Mouse (Mus musculus) hindbrain, embryonic 12.5 days (tissue): ENCODE data around the gene Nde1. TPM values are rescaled to one million over a fixed set of nuclear protein-coding genes. Genes with fewer than 3 reads are reported as not detected.

Experiments used
- ATAC-seq: fragments of 200-750 bp; cut with Nextera tagmentation; 2 replicates; pipeline ENCODE4 v1.8.0; 2017; ENCODE audit warnings: moderate TSS enrichment; ENCODE audit not compliant: low FRiP score
- H3K27ac ChIP-seq: fragments of 300-500 bp; sonication (generic); 2 replicates; pipeline ENCODE4 v1.5.1; 2016; ENCODE audit warnings: mild to moderate bottlenecking
- H3K27me3 ChIP-seq: fragments of 300-500 bp; sonication (generic); 2 replicates; pipeline ENCODE4 v1.6.1; 2016; ENCODE audit warnings: mild to moderate bottlenecking
- H3K36me3 ChIP-seq: fragments of 300-500 bp; sonication (generic); 2 replicates; pipeline ENCODE4 v1.6.1; 2016; ENCODE audit warnings: mild to moderate bottlenecking
- H3K4me1 ChIP-seq: fragments of 300-500 bp; sonication (generic); 2 replicates; pipeline ENCODE4 v1.6.1; 2016
- H3K4me2 ChIP-seq: fragments of 300-500 bp; sonication (generic); replicated peaks from 2 replicates; pipeline ENCODE4 v1.6.1; 2016; ENCODE audit warnings: mild to moderate bottlenecking
- H3K4me3 ChIP-seq: fragments of 300-500 bp; sonication (generic); 2 replicates; pipeline ENCODE4 v1.5.1; 2016; ENCODE audit warnings: mild to moderate bottlenecking
- H3K9ac ChIP-seq: fragments of 300-500 bp; sonication (generic); 2 replicates; pipeline ENCODE4 v1.6.1; 2016; ENCODE audit warnings: mild to moderate bottlenecking, moderate library complexity
- H3K9me3 ChIP-seq: fragments of 300-500 bp; sonication (generic); replicated peaks from 2 replicates; pipeline ENCODE4 v1.6.1; 2016; ENCODE audit warnings: mild to moderate bottlenecking
- WGBS: fragments of 180-500 bp; shearing (Covaris S2); methylation state at CpG from one replicate; pipeline ENCODE4 v1.1.7; 2016; 5-methylcytosine and 5-hydroxymethylcytosine counted together
- polyA plus RNA-seq: library from polyadenylated mRNA; unstranded; fragments of >200 nt; fragmentation: Nextera tagmentation; extraction: Ambion mirVana; gene quantifications from 2 replicates; pipeline ENCODE4 v1.2.1, GENCODE M21; 2016

Nde1 gene
- polyA plus RNA-seq, result 96.3 and 102 TPM in 2 replicates

DNA sequence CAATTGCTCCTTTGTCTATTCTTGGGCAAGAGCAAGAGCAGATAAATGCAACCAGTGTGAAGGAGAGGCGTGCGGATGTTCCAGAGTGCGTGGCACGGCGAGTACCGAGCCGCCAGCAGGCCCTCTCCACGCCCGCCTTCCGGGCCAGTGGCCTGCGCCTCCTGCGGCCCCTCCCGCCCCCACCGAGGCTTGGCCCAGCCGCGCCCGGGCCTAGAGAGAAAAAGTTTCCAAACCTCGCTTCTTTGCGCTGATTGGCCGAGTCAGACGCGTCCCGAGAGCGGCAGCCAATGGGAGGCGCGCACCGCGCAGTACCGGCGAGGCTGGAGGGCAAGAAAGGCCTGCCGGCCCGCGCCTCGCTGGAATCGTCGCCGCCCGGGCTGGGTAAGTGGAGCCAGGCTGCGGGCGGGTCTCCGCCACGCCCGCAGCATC, at the start of gene Nde1, which contains the start of gene Marf1:
Gene Nde1 (plus strand): TSS at position 288 of the 429 bp plus-strand sequence.
Gene Marf1 (minus strand): TSS at position 364 of the 429 bp plus-strand sequence.
- Histone ChIP-seq H3K4me1 (peaks cover 33% of the 10 kb centered on the region), H3K27ac (peak within 1 kb of the TSS; percentile 84), H3K27me3 (no peaks in the 10 kb centered on the region), H3K36me3 (no peaks in the 10 kb centered on the region; the same call in 1 of the 2 replicates), H3K4me3 (peak within 1 kb of the TSS; percentile 66), H3K4me2 (peak within 1 kb of the TSS; percentile 67), H3K9me3 (no peaks in the 10 kb centered on the region), H3K9ac (peak within 1 kb of the TSS; percentile 81)
- WGBS, result 0% methylated on average over 39 of the region's 43 CpGs
- peak; percentile 84 for ATAC-seq

DNA sequence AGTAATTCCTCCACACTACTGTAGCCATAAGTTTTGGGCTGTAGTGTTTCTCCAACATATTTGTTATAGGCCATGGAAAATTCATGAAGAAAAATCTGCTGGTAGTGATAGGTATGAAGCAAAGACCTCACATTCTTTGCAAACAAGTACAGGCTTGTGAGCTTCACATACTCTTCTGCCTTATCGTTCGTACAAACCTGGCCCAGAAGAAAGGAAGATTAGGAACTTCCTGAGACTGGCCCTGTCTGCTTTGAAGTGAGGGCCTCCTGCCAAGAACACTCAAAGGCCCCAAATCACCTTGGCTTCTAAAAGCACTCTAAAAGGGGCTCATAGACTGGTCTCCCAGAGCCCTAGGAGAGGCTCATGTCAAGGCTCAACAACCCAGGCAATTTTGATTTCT, 45.8 kb upstream of the Nde1 start:
- Histone ChIP-seq H3K9me3 (no peaks in the 10 kb centered on the region), H3K4me3 (no peak overlapping the region), H3K4me2 (no peak overlapping the region), H3K27ac (no peak overlapping the region), H3K27me3 (no peaks in the 10 kb centered on the region), H3K36me3 (peaks cover 68% of the 10 kb centered on the region), H3K4me1 (no peaks in the 10 kb centered on the region), H3K9ac (no peak overlapping the region)
- no peak for ATAC-seq
- WGBS, result 93% methylated on average over 2 of the region's 2 CpGs

DNA sequence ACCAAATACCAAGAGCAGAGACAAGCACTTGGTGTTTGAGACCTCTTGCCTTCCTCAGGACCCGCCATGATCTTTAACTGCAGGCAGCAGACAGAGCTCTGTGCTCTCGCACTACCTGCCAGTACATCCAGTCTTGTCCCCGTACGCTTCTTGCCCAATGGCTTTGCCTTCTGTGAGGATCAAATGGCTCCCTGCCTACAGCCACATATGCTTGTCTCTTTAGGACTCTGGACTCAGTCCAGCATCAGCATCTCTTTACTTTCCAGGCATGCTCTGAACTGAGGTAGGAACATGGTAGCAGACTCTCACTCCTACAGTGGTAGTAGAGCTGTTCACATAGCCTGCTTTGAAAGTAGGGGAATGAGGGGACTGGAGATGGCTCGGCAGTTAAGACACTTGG, 42.1 kb upstream of the Nde1 start:
- 96% methylated on average over 5 of the region's 5 CpGs for WGBS
- no peak overlapping the region for H3K4me2 ChIP-seq
- no peaks in the 10 kb centered on the region for H3K4me1 ChIP-seq
- ATAC-seq, result no peak
- H3K4me3 ChIP-seq, result no peak overlapping the region
- no peaks in the 10 kb centered on the region for H3K27me3 ChIP-seq
- peaks cover 73% of the 10 kb centered on the region for H3K36me3 ChIP-seq
- H3K9ac ChIP-seq, result no peak overlapping the region
- no peaks in the 10 kb centered on the region for H3K9me3 ChIP-seq
- no peak overlapping the region for H3K27ac ChIP-seq

DNA sequence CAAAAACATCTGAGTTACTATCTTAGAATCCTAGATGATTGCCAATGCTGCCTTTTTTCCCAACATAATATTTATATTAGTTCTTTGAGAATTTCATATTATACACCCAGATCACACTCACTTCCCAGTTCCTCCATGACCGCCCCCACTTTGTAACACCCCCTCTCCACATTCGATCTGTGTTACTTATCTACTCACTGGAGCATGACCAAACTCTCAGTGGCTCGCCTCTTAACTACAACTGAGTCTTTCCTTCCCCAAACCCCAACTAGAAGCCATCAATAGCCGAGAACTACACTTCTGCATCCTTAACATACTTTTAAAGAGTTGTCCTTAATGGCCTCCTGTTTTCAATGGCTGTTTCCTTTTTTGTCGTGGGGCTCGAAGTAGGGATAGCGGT, 41.5 kb upstream of the Nde1 start:
- Histone ChIP-seq H3K9me3 (no peaks in the 10 kb centered on the region), H3K27ac (no peak overlapping the region), H3K4me3 (no peak overlapping the region), H3K27me3 (no peaks in the 10 kb centered on the region), H3K4me2 (no peak overlapping the region), H3K36me3 (peaks cover 73% of the 10 kb centered on the region), H3K9ac (no peak overlapping the region), H3K4me1 (no peaks in the 10 kb centered on the region)
- WGBS, result 95% methylated on average over 7 of the region's 7 CpGs
- no peak for ATAC-seq

DNA sequence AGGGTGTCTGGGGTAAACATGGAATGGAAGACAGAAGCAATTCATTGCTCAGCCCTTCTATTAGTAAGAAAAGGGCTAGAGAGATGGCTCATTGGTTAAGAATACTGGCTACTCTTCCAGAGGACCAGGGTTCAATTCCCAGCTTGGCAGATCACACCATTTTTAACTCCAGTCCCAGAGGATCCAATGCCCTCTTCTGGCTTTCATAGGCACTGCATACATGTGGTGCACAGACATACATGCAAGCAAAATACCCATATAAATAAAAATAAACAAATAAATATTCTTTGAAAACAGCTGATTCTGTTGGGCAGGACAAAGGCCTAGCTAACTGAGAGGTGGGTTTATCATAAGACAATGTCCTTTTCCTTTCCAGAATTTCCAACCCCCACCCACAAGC, 40.5 kb upstream of the Nde1 start:
- H3K9me3 ChIP-seq, result no peaks in the 10 kb centered on the region
- H3K27ac ChIP-seq, result no peak overlapping the region
- no peak for ATAC-seq
- no peak overlapping the region for H3K9ac ChIP-seq
- H3K36me3 ChIP-seq, result peaks cover 75% of the 10 kb centered on the region
- no peaks in the 10 kb centered on the region for H3K4me1 ChIP-seq
- H3K27me3 ChIP-seq, result no peaks in the 10 kb centered on the region
- no peak overlapping the region for H3K4me3 ChIP-seq
- no peak overlapping the region for H3K4me2 ChIP-seq

DNA sequence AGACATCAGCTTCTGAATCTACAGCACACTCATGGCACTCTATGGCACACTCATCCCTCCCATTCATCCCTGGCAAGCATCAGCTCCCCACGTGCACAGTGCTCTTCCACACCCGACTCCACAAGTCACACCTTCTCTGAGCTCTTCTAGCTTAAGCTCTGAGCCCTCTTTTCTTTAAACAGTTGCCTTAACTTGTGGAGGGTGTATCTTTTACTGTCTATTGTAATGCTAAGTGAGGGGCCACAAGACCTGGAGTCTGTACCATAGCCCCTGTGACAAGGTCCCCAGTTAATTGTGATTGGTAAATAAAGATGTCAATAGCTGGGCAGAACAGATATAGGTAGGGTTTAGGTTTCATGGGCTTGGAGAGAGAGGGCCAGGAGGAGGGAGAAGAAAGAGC, 39.2 kb upstream of the Nde1 start:
- no peak overlapping the region for H3K4me3 ChIP-seq
- H3K4me1 ChIP-seq, result no peaks in the 10 kb centered on the region
- H3K27ac ChIP-seq, result no peak overlapping the region
- H3K36me3 ChIP-seq, result peaks cover 88% of the 10 kb centered on the region
- 84% methylated on average over 2 of the region's 2 CpGs for WGBS
- H3K27me3 ChIP-seq, result no peaks in the 10 kb centered on the region
- ATAC-seq, result no peak
- H3K9me3 ChIP-seq, result no peaks in the 10 kb centered on the region
- H3K9ac ChIP-seq, result no peak overlapping the region
- H3K4me2 ChIP-seq, result no peak overlapping the region

DNA sequence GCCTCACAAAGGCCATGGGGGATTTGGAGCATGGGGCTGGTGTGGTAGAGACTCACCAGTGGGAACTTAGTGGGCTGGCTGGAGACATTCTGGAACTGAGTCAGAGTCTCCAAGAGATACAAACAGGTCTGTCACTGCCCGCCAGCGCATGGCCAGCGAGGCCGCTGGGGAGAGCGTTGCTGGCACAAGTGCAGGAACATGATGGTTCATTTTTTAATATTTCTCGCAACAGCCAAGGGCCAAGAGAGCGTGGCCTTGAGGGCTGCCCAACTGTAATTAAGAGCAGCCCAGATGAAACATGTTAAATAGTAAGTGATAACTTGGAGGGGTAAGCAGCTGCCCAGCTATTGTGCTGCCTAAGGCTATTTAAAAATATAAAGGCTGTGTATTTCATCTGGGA, 38.4 kb upstream of the Nde1 start:
- no peaks in the 10 kb centered on the region for H3K27me3 ChIP-seq

DNA sequence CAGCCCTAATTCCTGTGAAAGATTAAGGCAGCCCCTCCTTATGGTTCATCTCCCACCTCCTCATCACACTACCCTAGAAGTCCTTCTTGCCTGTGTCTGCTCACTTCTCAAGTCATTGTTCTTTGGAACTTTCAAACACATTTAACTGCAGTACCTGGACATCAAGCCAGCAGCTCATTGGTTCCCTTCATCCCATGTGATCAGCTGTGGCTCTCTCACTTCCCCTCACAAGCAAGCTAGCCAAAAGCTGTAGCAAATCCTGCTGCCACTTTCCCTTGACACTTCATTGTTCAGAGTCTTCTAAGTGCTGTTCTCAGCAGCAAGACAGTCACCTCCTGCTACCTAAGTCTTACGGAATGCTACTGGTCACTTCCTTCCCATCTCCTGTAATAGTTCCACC, 37.8 kb upstream of the Nde1 start:
- Histone ChIP-seq H3K4me3 (no peak overlapping the region), H3K36me3 (peaks cover 96% of the 10 kb centered on the region), H3K4me2 (no peak overlapping the region), H3K27me3 (no peaks in the 10 kb centered on the region), H3K27ac (no peak overlapping the region), H3K9ac (no peak overlapping the region), H3K9me3 (no peaks in the 10 kb centered on the region), H3K4me1 (no peaks in the 10 kb centered on the region)
- ATAC-seq, result no peak
- WGBS, result 94% methylated on average over 1 of the region's 1 CpGs

More for the DNA sequence above, 38.4 kb upstream of the Nde1 start:
- H3K4me3 ChIP-seq, result no peak overlapping the region
- WGBS, result 100% methylated on average over 7 of the region's 7 CpGs
- ATAC-seq, result no peak
- H3K27ac ChIP-seq, result no peak overlapping the region
- no peak overlapping the region for H3K9ac ChIP-seq
- no peaks in the 10 kb centered on the region for H3K4me1 ChIP-seq
- H3K9me3 ChIP-seq, result no peaks in the 10 kb centered on the region
- no peak overlapping the region for H3K4me2 ChIP-seq
- peaks cover 96% of the 10 kb centered on the region for H3K36me3 ChIP-seq

DNA sequence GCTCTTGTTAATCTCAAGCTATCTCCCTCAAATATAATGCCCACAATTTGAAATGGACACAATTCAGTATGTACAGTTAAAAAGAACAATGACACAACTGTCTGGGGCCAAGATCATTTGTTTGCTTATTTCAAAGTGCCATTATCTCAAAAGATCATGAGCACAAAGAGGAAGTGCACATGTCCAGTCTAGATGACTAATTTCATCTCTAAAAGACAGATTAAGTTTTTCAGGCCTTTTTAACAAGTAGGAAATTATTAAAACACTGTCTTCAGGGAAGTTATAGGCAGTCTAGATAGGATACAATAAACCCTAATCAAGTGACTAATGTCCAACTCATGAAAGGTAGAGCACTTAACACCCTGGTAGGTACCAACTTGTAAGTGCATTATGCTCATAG, 34.1 kb upstream of the Nde1 start:
- Histone ChIP-seq H3K9me3 (no peaks in the 10 kb centered on the region), H3K4me1 (no peaks in the 10 kb centered on the region), H3K4me2 (no peak overlapping the region), H3K27me3 (no peaks in the 10 kb centered on the region), H3K27ac (no peak overlapping the region), H3K36me3 (peaks cover 94% of the 10 kb centered on the region), H3K4me3 (no peak overlapping the region), H3K9ac (no peak overlapping the region)
- ATAC-seq, result no peak

DNA sequence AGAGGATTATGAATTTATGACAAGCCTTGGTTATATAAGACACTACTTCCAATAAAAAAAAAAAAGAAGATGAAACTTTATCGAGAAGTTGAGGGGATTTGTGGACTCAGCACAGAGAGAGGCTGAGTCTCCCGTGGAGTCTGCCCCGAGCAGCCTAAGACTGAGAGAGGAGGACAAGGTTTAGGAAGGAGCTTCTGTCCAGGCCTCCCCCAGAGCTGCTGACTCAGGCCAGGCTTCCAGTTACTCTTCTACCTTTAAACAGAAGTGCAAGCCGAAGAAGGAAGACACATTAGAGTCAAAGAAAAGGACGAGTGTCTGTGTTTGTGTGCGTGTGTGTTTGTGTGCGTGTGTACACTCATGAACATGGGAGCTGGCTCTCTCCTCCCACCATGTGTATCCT, 32.3 kb upstream of the Nde1 start:
- Histone ChIP-seq H3K9ac (no peak overlapping the region), H3K36me3 (peaks cover 92% of the 10 kb centered on the region), H3K9me3 (no peaks in the 10 kb centered on the region), H3K4me2 (no peak overlapping the region), H3K27me3 (no peaks in the 10 kb centered on the region), H3K27ac (no peak overlapping the region), H3K4me3 (no peak overlapping the region), H3K4me1 (no peaks in the 10 kb centered on the region)
- no peak for ATAC-seq
- WGBS, result 95% methylated on average over 7 of the region's 7 CpGs

DNA sequence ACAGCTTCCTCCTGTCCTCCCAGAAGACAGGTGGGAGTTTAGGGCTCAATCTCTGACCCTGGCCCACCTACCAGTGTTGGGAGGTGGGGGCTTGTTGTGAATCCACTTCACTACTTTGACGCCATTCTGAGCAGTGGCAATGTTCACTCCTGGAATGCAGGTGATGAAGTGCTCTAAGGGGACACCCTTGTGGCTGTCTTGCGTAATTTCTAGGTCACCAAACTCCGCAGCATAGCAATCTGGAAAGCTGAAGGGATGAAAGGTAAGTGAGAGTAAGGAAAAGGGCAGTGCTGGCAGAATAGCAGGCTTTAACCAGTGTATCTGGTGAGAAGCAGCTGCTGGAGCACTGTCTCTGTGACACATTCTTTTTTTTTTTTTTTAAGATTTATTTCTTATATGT, 31.7 kb upstream of the Nde1 start:
- WGBS, result 87% methylated on average over 3 of the region's 3 CpGs
- Histone ChIP-seq H3K9ac (no peak overlapping the region), H3K27me3 (no peaks in the 10 kb centered on the region), H3K4me1 (no peaks in the 10 kb centered on the region), H3K9me3 (no peaks in the 10 kb centered on the region), H3K27ac (no peak overlapping the region), H3K4me2 (no peak overlapping the region), H3K36me3 (peaks cover 92% of the 10 kb centered on the region), H3K4me3 (no peak overlapping the region)
- ATAC-seq, result no peak

DNA sequence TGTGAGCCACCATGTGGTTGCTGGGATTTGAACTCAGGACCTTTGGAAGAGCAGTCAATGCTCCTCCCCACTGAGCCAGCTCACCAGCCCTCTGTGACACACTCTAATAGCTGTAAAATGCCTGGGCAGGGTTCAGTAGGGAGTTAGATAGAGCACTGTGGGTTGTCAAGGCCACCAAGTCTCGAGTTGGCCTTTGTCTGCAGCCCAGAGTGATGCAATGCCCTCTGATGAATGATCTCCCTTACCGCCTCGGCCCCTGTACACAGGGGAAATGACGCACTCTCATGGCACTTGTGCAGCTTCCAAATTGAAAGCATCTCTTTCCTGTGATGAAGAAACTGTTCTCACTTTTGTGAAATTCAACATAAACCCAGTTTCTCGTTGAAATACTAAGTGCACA, 31.2 kb upstream of the Nde1 start:
- WGBS, result 82% methylated on average over 5 of the region's 5 CpGs
- Histone ChIP-seq H3K27ac (no peak overlapping the region), H3K4me1 (no peaks in the 10 kb centered on the region), H3K36me3 (peaks cover 94% of the 10 kb centered on the region), H3K4me3 (no peak overlapping the region), H3K4me2 (no peak overlapping the region), H3K27me3 (no peaks in the 10 kb centered on the region), H3K9me3 (no peaks in the 10 kb centered on the region), H3K9ac (no peak overlapping the region)
- ATAC-seq, result no peak

DNA sequence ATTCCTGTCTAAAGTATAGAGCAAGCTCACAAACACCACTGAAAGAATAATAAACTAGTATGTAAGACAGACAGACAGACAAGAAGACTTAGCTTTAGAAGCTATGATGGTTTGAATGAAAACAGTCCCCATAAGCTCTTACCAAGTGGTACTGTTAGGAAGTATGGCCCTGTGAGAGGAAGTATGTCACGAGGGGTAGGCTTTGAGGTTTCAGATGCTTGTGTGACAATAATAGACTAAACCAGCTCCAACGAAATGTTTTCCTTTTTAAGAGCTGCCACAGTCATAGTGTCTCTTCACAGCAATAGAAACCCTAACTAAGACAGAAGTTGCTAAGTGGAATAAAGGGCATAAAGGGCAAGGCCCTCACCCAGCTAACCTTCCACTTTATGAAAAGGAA, 28.1 kb upstream of the Nde1 start:
- no peak overlapping the region for H3K4me3 ChIP-seq
- 92% methylated on average over 2 of the region's 2 CpGs for WGBS
- no peak overlapping the region for H3K4me2 ChIP-seq
- no peak overlapping the region for H3K27ac ChIP-seq
- no peaks in the 10 kb centered on the region for H3K9me3 ChIP-seq
- H3K27me3 ChIP-seq, result no peaks in the 10 kb centered on the region
- no peak for ATAC-seq
- peaks cover 91% of the 10 kb centered on the region for H3K36me3 ChIP-seq
- H3K9ac ChIP-seq, result no peak overlapping the region
- no peaks in the 10 kb centered on the region for H3K4me1 ChIP-seq
